Mouse (Mus musculus) kidney, adult 9 months (tissue): ENCODE measurements around the gene Smtn.
A peak's percentile ranks its signal among the peaks of the same experiment; 100 is the strongest.

Experiments used
- DNase-seq: peaks from one replicate; pipeline ENCODE4 v3.0.0; 2022

Gene Smtn

DNA sequence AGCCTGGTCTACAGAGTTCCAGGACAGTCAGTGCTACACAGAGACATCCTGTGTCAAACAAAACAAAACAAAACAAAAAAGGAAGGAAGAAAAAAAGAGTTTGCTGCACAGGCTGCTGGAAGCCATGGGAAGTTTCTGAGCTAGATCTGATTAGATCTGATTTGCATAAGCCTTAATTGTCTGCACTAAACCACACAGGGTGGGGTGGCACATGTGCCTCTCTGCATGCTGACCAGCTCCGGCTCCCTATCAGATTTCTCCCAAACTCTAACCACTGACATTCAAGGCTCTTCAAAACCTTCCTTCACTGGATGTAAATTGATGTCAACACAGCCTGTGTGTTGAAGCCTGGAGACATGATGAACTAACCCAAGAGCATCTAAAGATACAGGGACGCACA is 6.6 kb upstream of the Smtn start:
- no peak for DNase-seq

DNA sequence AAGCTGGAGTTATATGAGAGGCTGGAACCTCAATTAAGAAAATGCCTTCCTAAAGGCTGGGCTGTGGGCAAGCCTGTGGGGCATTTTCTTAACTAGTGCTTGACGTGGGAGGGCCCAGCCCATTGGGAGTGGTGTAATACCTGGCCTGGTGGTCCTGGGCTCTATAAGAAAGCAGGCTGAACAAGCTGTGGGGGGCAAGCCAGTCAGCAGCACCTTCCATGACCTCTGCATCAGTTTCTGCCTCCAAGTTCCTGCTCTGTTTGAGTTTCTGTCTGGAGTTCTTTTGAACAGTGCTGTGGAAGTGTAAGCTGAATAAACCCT is 5.8 kb upstream of the Smtn start:
- DNase-seq = no peak

DNA sequence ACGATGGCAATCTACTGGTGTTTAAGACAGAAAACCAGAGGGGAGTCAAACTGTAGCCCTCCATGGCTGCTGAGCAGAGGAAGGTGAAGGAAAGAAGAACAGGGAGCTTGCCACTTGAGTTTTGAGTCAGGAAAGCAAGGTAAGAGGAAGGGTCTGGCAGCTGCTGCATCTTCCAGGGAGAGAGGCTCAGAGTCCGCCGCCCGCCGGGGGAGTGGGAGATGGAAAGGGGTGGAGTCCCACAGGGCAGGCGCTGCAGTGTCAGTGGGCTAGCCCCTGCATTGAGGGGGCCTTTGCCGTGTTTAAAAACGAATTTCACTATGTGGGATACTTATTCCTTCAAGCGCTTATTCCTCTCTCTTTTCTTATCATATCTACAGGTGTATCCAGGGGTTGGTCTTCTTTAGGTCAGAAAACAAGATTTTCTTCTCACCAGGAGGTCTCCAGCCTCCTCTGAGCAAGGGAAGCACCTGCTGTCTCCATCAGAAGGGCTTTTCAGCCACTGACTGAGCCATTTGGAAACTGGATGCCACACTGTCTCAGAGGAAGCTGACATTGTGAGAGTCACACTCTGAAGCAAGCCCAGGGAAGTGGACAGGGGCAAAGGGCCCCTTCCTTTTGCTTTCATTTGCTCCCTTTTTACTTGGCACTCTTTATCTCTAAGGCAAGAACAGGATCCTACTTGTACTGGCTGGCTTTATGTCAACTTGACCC is 5.3 kb upstream of the Smtn start:
- no peak for DNase-seq

DNA sequence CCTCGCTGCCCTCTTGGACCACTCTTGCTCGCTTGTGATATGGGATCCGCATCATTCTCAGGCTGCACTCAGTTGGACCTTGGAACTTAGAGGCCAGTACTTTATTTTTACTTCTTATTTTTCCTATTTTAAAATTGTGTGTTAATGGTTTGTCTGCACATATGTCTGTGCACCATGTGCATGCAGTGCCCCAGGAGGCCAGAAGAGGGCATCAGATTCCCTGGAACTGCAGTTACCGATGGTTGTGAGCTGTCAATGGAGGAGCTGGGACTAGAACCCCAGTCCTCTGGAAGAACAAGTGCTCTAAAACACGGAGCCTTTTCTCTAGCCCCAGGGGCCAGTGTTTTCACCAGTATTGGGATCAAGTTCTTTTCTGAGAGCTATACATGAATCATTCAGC is 4.0 kb upstream of the Smtn start:
- DNase-seq = no peak

DNA sequence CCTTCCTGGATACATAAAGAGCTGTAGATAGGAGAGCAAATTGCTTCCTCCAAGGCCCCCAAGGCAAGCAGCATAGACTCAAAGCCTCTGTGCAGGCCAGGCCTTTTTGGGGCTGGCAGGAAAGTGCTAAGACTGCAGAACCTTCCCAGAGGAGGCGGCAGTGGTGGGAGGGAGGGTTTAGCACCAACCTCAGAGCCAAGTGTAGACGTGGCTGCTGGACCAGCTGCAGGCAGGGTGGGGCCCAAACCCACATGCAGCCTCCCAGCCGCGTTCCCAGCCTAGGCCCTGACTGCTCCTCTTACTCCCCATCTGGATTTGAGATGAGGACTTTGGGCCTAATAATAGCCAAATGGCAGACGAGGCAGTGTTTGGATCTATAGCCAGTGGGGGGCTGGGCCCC is 2.6 kb upstream of the Smtn start:
- no peak for DNase-seq

DNA sequence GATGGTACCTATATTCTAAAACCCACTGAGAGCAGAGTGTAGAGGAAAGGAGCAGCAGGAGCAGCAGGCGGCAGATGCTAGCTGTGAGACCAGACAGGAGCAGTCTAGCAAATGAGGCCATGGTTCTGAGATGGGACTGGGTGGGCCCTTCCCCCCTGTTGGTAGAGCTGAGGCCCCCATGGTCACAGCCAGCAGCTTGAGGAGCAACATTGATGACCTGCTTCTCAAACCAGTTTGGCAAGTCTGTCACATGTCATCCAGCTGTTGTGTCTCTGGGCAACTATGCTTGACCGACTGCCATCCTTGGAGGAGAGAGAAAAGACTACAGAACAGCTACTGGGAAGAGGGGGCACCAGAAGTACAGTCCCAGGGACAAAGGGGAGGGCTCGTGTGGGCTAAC is 1.5 kb upstream of the Smtn start:
- DNase-seq = no peak

DNA sequence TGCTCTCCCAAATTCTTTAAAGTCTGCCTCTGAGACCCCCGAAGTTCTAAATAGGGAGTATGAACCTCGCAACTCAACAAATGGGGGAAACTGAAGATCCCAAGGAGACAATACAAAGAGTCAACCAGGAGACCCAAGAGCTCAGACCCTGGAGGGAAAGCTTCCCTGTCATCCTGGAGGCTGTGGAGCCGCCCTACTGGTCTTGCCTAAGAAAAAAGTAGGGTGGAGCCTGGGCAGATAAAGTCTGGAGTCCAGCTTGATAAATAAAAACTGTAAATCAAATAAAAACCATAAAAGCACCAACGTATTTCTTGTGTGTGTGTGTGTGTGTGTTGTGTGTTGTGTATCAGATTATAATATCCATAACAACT is 601 bp downstream of the Smtn start:
- no peak for DNase-seq

DNA sequence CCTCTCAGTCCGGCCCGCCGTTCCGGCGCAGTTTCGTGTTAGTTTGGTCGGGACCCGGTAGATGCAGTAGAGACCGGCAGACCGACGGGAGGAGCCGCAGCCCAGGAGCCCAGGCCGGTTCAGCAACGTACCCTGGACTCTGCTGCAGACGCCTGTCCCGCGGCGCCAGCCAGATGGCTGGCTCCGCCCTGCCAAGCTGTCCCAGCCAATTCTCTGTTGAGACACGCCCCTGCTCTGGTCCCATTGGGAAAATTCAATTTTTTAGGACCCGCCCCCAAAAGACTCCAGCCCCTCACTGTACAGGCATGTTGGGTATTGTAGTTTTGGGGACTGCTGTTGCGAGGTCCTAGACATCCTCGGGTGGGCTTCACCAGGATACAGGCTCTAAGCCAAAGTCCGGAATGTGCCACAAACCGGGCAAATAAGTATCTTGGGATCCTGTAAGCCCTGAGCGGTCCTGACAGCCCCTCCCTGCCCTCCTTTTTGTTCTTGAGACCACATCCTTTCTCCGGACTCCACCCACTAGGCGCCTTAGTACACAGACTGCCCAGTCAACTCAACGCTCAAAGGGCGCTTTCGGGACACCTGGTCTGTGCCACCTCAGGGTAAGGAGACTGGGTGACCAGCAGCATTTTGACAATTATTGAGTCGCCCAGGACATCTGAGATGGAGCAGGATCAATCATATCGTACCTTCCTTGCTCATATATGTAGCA is 1.1 kb downstream of the Smtn start:
- DNase-seq = peak; percentile 99

DNA sequence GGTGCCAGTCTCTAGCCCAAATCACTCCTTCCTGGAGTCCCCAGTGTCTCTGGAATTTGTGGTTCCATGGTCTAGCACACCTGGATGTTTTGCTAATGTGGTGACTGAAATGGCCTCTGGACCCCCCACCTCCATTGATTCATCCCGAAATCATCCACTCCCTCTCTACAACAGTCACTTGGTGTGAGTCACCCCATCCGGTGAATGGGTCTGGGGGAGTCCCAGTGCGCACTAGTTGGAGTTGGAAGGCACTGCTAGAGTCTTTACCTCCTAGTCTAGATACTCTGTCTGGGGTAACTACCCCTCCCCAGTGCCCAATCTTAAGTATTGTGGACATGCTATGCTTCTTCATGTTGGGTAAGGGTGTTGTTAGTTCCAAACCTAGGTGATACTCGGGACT is 2.1 kb downstream of the Smtn start:
- DNase-seq = no peak

DNA sequence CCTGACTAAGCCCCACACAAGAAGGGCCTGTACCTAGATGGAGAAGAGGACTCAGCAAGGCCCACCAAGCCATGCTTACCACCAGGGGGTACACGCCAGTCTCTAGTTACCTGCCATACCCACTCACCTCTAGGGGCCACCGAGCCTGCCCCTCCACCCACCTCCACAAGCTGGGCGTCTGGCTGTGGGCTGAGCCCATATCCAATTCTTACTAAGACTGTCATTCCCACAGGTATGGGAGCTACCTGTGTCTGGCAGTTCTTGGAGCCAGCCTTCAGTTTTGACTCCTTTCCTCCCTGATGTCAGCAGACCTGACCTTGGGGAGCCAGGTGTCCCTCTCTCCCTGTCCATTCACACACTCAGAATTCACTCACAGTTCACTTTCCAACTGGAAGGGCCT is 2.7 kb downstream of the Smtn start:
- DNase-seq = no peak

DNA sequence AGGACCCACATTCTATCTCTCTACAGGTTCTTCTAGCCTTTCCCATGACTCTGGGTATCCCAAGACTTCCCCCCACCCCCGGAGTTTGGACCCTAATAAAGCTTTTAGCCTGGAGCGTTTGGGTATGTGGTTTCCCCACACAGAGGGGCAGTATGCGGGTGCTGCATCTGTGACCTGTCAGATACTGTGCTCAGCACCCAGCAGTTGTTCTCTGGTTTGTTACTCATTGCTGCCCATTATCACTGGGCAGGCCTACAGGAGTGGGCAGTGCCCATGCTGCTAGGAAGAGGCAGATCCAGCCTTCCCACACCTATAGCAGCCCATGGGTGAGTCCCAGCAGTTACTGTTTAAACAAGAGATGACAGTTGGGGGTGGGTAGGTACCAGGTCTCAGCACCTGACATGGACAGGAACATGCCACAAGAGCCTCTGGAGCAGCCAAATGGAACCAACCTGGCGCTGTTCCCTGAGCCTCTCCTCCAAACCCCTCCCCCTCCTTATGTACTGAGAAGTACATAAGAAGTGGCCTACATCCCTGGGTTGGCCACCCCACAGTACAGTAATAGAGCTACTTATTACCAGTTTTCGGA is 3.6 kb downstream of the Smtn start:
- peak; percentile 97 for DNase-seq

DNA sequence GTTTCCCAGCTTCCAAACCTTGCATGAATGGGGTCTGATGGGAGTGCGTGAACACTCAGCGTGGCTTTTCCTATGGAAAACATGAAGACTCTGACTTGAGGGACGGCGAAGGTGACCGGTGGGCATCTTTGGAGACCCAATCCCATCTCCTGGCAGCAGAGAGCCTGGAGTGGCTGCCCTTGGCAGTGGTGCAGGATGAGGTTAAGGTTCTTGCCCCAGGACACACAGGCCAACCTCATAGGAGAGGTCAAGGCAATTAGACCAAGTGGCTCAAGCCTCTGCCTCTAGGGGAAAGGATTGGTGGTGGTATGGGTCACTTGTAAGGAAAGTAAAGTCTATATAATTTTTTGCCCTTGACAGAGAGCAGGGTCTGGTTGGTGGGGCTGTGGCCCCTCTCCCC is 4.3 kb downstream of the Smtn start:
- peak; percentile 57 for DNase-seq

DNA sequence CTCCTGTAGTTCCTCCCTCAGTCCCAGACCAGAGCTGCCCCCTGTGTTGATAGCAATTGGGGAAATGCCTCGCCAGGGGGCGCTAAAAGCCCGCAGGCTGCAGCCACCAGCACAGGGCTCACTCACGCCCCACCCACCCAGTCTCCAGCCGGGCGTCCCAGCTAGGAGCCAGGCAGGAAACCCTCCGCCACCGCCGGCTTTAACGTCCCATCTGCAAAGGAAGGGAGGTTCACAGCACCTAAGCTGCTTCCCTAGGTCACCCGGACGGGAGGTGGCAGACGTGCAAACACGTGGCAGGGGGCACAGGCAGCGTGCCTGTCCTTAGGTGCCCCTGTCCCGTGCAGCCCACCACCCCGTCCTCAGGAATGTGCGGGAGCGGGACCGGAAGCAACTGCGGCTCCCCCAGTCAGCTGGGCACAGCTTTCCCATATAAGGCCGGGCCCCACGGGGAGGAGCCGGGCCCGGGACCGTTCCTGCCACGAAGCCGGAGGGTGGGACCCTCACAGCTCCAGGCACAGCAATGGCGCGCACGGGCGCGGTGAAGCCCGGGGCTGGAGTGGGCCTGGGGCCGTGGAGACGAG is 4.9 kb downstream of the Smtn start:
- DNase-seq = peak; percentile 97

DNA sequence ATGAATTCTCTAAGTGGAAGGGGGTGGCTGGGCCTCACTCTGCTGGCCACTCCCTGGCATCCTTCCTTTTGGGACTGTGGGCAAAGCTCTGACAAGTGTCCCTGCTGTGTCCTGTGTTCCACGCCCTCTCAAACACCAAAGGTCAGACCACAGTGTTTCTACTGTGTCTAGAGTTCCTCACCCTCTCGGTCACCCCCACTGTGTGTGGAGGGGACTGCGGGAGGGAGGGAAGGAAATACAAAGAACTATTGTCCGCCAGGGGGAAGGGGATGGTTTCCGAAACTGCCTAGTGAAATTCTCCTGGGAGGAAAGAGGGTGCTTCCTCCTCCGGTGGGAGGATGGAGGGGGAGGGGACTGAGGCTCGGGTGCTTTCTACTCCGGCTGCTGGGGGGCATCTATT is 5.5 kb downstream of the Smtn start:
- no peak for DNase-seq

DNA sequence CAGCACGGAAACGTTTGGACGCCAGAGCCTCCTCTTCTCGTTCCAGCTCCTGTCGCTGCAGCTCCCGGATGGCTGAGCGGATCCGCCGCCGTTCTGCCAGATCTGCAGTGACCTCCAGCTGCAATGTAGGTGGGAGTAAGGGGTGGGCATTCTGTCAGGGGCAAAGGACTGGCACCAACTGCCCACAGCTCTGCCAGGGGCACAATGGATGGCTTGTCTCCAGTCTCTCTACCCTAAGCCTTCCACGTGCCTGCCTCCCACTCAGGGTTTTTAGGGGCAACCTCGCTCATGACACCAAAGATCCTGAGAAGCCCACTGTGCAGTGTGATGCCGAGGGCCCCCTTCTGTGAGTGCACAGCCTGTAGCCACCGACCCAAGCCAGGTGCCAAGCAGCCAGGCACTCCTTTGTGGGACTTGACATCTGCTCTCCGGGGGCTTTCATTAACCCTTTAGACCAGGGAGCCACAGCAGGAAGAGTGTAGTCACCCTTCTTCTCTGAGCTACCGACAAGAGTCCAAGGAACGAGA is 6.9 kb downstream of the Smtn start:
- no peak for DNase-seq

DNA sequence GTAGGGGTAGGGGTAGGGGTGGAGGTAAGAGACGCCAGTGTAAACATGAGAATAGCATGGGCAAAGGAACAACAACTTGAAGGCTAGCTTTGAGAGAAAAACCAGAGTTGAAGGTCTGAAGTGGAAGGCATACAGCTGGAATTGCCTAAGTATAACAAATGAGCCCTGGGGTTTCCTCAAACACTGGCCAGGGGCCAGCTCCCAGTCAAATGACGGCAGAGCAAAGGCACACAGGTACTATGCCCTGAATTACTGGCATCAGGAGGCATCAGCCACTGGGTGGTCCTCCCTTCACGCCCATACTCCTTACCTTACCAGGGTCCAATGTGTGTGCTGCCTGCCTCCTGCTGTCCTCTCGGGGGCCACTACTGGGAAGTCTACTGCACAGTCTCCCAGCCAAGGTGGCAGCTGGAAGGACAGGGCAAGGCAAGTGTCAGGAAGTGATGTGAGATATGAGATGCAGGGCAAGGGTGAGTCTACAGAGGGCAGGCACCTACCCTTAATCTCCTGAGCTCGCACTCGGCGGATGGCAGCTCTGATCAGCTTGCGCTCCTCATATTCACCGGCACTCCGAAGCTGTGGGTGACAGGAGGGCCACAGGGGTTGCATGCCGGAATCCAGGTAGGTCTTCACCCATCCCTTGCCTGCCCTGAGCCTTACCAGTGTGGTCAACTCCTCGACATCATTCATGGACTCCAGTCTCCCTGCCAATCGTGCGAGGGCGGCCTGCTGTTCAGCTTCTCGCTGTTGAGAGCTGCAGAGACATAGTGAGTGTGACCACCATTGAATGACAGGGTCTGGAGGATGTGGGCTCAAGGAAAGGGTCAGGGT is 8.1 kb downstream of the Smtn start:
- no peak for DNase-seq

DNA sequence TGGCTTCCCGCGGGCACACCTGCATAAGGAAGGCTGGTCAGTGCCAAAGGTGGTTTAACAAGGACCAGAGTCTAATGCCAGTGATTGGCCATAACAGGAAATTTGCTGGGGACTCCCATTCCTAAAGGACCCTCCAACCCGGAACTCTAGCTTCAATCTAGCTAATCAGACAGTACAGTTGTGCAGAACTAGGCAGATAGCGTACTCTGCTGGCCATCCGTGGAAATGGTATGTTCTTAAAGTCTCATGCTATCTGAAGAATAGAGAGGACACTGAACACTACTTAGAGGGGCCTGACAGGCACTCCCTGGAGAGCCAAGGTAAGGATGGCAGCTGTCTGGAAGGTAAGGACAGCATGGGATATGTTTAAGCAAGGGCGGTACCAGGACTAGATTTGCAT is 8.8 kb downstream of the Smtn start:
- no peak for DNase-seq

DNA sequence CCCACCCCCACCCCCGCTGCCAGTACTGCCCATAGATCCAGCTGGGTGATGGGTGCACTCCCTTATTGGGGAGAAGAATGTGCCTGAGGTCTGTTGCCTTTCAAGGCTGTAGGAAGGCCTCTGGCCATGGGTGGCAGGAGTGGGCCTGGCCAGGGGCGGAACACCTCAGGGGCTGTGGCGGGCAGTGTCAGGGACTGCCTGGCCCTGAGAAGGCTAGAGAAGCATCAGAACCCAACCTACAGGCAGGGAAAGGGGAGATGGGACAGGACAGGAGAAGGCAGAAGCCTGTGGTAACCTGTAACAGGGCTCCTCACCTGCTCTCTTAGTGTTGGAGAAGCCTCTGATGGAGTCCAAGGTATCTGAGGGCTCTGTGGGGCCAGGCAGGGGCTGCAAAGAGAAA is 9.7 kb downstream of the Smtn start:
- DNase-seq = no peak

DNA sequence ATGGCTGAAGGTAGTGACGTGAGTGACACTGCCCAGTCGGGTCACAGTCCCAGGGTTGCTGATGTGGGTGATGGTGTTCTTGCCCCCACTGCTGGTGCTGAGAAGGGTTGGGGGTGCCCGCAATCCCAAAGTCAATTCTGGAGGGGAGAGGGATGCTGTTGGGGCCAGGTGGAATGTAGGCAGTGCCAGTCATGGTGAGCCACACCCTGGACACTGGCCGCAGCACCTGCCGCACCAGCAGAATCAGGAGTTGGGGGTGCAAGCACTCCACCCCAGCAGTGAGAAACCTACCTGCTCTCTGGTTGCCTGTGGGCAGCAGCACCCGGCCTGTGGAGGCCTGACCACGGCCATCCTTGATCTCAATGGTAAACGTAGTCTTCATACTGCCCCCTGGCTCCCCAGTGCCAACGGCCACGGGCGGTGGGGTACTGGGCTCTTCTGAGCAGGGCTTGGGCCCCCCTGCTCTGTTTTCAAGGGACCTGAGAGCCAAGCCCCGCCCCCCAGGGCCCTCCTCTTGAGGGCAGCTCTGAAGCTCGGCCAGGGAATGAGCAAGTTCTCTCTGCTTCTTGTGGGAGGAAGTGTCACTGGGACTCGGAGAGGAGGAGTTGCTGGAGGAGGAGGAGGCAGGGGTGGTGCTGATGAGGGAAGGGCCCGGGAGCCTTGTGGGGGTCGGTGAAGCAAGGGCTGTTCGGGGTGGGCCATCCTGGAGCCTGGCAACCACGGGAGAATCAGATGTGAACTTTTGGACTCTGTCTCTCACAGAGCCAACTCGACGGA is 10.7 kb downstream of the Smtn start:
- DNase-seq = no peak

DNA sequence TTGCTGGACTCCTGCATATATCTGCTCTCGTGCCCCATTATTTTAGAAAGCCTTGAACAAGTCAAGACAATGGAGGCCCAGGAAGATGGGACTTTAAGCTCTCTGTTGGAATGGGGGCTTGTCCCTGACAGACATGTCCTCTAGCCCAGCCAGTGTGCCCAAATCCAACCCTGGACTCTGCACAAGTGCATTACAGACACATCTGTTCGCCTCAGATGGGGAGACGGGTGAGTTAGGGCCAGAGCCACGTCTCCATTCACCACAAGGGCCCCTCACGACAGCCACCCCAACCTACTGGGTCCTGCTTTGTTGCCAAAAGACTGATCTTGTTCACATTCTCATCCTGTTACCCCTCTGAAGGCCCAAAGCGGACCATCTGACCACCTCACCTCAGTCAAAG is 12.2 kb downstream of the Smtn start:
- no peak for DNase-seq

DNA sequence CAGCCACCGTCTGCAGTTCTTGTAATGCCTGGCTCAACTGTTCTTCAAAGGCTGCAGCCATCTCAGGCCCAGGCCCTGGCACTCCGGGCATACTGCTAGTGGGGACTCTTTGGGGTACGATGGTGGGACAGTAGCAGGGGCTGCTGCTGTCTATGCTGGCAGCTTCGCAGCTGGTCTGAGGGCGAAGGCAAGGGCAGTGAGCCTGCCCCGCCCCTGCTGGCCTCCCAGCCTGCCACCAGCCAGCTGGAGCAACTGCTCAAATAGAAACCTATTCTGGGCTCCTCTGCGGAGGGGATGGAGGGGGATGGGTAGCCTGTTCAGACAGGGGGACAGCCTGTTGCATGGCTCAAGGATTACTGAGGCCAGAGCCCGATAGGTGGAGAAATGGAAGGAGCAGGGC is 12.6 kb downstream of the Smtn start:
- no peak for DNase-seq

DNA sequence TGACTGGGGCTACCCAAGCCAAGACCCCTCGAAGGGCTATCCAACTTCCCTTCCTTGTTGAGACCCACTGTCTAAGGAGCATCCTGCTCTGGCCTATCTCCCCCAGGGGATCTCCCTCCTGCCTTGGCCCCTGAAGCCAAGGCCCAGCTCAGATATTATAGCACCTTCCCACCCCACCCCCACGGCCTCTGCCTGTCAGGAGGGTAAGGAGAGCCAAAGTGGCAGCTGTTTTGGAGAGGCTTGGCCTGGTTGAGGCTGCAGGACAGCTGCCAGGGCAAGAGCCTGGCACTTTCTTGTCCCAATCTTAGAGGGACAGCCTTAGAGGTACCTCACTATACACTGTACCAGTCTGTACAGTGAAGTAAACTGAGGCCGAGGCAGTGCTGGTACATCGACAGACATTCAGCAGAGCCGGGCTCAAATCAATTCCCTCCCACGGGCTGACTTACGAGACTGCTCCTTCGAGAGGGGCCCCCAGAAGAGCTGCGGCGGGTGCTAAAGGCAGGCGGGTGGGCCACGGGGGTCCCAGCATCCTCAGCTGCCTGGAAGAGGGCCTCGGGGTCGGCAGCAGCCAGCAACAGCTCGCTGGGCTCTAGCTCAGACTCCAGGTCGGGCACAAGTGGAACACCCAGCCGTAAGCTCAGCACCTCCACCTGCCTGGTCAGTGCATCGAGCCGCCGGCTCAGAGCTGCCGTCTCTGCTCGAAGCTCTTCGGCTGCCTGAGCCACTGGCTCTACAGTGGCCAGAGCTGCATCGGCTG is 13.3 kb downstream of the Smtn start:
- DNase-seq = no peak
